Mouse (Mus musculus) midbrain, embryonic 16.5 days (tissue): ENCODE data around the gene Pola1. TPM values are rescaled to one million over a fixed set of nuclear protein-coding genes. Genes with fewer than 3 reads are reported as not detected.

Experiments
- ATAC-seq: fragments of 200-750 bp; cut with Nextera tagmentation; 2 replicates; pipeline ENCODE4 v1.8.0; 2017; ENCODE audit warnings: moderate TSS enrichment
- H3K27ac ChIP-seq: fragments of 300-500 bp; sonication (generic); 2 replicates; pipeline ENCODE4 v1.5.1; 2014; ENCODE audit warnings: mild to moderate bottlenecking, low read length, mixed read lengths
- H3K27me3 ChIP-seq: fragments of 300-500 bp; sonication (generic); 2 replicates; pipeline ENCODE4 v1.6.1; 2014; ENCODE audit warnings: low read depth, low read length, mixed read lengths; ENCODE audit not compliant: control insufficient read depth, insufficient read depth
- H3K36me3 ChIP-seq: fragments of 300-500 bp; sonication (generic); 2 replicates; pipeline ENCODE4 v1.6.1; 2014; ENCODE audit warnings: mild to moderate bottlenecking, low read length, moderate library complexity, mixed read lengths; ENCODE audit not compliant: control insufficient read depth, insufficient read depth
- H3K4me1 ChIP-seq: fragments of 300-500 bp; sonication (generic); 2 replicates; pipeline ENCODE4 v1.6.1; 2014; ENCODE audit warnings: mild to moderate bottlenecking, low read length, mixed read lengths; ENCODE audit not compliant: control insufficient read depth, insufficient read depth
- H3K4me2 ChIP-seq: fragments of 300-500 bp; sonication (generic); 2 replicates; pipeline ENCODE4 v1.6.1; 2014; ENCODE audit warnings: mild to moderate bottlenecking, low read length, mixed read lengths
- H3K4me3 ChIP-seq: fragments of 300-500 bp; sonication (generic); 2 replicates; pipeline ENCODE4 v1.5.1; 2014; ENCODE audit warnings: low read depth, mild to moderate bottlenecking, low read length, moderate library complexity, mixed read lengths
- H3K9ac ChIP-seq: fragments of 300-500 bp; sonication (generic); 2 replicates; pipeline ENCODE4 v1.6.1; 2014; ENCODE audit warnings: low read depth, low read length, mixed read lengths
- H3K9me3 ChIP-seq: fragments of 300-500 bp; sonication (generic); replicated peaks from 2 replicates; pipeline ENCODE4 v1.6.1; 2014; ENCODE audit warnings: mild to moderate bottlenecking, low read length, mixed read lengths; ENCODE audit not compliant: control insufficient read depth, poor library complexity, severe bottlenecking
- WGBS: fragments of 180-500 bp; shearing (Covaris S2); extraction: QIAGEN DNeasy Blood & Tissue Kit; methylation state at CpG from one replicate; pipeline ENCODE4 v1.1.7; 2014; 5-methylcytosine and 5-hydroxymethylcytosine counted together
- polyA plus RNA-seq: library from polyadenylated mRNA; unstranded; fragments of >200 nt; fragmentation: Nextera tagmentation; extraction: Ambion mirVana; gene quantifications from 2 replicates; pipeline ENCODE4 v1.2.1, GENCODE M21; 2015

Pola1 gene
- polyA plus RNA-seq, 1 experiment from 2014 or later = 4.5 TPM

DNA sequence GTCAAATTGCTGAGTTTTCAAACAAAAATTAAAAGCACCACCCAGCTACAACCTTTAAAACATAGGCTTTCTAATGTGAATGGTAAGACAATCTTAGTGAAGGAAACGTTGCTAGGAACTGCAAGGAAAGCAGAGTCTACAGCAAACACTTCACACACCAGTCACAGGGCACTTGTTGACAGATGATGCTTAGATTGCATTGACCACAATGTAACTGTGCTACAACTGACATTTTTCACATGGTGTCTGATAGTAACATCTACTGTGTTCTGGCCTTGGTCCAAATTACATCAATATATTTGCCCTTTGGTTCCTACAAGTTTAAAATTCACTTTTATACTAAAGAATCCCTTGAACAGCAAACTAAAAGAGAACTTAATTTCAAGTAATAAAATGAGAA, 258.5 kb downstream of the Pola1 start:
- no peak overlapping the region for H3K9ac ChIP-seq
- H3K4me3 ChIP-seq = no peak overlapping the region
- no peaks in the 10 kb centered on the region for H3K4me1 ChIP-seq
- H3K27ac ChIP-seq = no peak overlapping the region
- no peaks in the 10 kb centered on the region for H3K36me3 ChIP-seq
- H3K9me3 ChIP-seq = no peaks in the 10 kb centered on the region
- no peak overlapping the region for H3K4me2 ChIP-seq
- no peaks in the 10 kb centered on the region for H3K27me3 ChIP-seq
- ATAC-seq = no peak
- WGBS = 79% methylated on average over 1 of the region's 1 CpGs

DNA sequence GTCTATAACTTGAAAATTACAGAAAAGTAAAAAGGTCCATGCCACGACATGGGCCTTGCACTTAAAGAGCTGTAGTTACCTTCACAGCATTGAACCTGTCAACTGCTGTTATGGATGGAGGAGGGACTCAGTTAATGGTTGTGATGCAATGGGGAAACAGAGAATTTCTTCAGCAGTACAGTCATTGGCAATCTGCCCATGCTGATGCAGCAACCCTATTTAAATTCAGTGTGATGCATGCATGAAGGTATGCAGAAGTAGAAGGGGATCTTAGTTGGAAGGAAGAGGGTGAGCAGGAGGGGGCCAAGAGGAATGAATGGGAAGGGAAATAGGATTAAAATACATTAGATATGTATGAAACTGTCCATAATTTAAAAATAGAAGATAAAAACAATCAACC, 262.2 kb downstream of the Pola1 start:
- no peaks in the 10 kb centered on the region for H3K9me3 ChIP-seq
- H3K36me3 ChIP-seq = no peaks in the 10 kb centered on the region
- 88% methylated on average over 1 of the region's 1 CpGs for WGBS

DNA sequence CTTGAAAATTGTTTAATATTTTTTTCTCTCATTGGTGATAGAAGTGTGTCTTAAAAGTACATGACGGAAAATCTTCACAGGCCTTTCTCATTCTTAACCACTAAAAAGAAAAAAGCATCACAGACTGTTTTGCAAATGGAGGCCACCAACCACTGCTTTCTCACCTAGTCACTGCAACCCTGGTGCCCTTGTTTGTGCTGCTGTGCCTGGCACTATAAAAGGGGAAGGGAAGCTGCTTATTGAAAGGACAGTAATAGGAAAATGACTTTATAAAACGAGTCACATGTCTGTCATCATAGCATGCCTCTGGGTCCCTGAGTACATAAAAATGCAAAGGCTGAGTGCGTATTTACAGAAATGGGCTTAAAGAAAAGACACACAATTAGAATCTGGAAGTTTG, 263.7 kb downstream of the Pola1 start:
- Histone ChIP-seq H3K9me3 (no peaks in the 10 kb centered on the region), H3K4me3 (no peak overlapping the region), H3K36me3 (no peaks in the 10 kb centered on the region), H3K9ac (no peak overlapping the region), H3K4me2 (no peak overlapping the region), H3K4me1 (no peaks in the 10 kb centered on the region), H3K27me3 (no peaks in the 10 kb centered on the region), H3K27ac (no peak overlapping the region)
- 82% methylated on average over 3 of the region's 3 CpGs for WGBS
- ATAC-seq = no peak

More for the DNA sequence above, 262.2 kb downstream of the Pola1 start:
- Histone ChIP-seq H3K27ac (no peak overlapping the region), H3K4me3 (no peak overlapping the region), H3K9ac (no peak overlapping the region), H3K4me2 (no peak overlapping the region), H3K27me3 (no peaks in the 10 kb centered on the region), H3K4me1 (no peaks in the 10 kb centered on the region)
- ATAC-seq = no peak

DNA sequence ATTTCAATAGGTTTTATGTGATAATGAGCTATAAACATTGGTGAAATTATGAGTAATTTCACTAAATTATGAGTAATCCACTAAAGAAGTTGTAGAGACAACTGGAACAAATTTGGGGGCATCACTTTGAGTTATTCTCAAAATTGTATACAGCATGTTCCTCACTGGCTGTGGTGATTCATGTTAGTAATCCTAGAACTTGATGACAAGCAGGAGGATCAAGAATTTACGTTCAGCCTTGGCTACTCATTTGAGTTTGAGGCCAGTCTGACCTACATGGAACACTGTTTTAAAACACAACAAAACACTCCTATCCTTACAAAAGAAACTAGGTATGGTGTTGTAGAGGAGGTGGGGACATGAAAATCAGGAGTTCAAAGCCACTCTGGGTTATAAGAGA, 310.6 kb downstream of the Pola1 start:
- ATAC-seq = no peak
- H3K36me3 ChIP-seq = no peaks in the 10 kb centered on the region
- H3K27ac ChIP-seq = no peak overlapping the region
- H3K4me2 ChIP-seq = no peak overlapping the region
- no peaks in the 10 kb centered on the region for H3K9me3 ChIP-seq
- H3K27me3 ChIP-seq = no peaks in the 10 kb centered on the region
- no peak overlapping the region for H3K4me3 ChIP-seq
- 83% methylated on average over 1 of the region's 1 CpGs for WGBS
- no peaks in the 10 kb centered on the region for H3K4me1 ChIP-seq
- no peak overlapping the region for H3K9ac ChIP-seq

DNA sequence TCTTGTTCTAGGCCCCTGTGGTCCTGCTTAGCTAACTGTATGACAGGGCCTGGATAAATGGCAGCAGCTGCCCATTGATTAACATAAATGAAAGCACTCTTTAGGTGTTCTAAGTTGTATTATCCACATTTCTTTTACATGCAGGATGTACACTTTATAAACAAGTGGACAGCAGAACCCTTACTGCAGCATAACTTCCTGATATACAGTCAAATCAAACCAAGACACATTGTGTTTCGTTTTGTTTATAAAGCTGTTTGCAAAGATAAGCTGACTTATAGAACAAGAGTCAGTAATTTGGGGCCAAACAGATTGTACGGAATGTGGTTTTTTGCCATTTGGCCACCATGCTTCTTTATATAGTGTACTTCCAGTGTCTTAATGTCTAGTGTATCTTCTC, 312.0 kb downstream of the Pola1 start:
- H3K9me3 ChIP-seq = no peaks in the 10 kb centered on the region
- no peak overlapping the region for H3K4me2 ChIP-seq
- H3K36me3 ChIP-seq = no peaks in the 10 kb centered on the region
- 88% methylated on average over 2 of the region's 2 CpGs for WGBS
- H3K9ac ChIP-seq = no peak overlapping the region
- H3K27me3 ChIP-seq = no peaks in the 10 kb centered on the region
- no peaks in the 10 kb centered on the region for H3K4me1 ChIP-seq
- H3K27ac ChIP-seq = no peak overlapping the region
- no peak overlapping the region for H3K4me3 ChIP-seq
- ATAC-seq = no peak

DNA sequence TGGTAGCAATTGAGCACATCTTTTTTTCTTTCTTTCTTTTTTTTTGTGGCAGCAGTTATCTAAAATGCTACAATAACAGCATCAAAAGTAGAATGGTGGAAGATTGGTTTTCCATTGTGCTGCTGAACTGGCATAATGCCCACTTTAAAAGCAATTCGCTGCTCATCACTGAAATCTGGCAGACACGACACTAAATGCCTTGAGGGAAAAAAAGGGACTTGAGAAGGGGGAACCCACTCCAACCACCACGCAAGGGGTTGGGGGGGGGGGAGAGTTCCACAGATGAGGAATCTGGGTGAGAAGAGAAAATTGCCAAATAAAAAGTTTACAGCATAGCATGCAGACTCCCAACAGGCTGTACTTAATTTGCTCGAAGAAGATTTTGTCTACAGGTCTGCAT, 314.4 kb downstream of the Pola1 start:
- WGBS = 48% methylated on average over 4 of the region's 4 CpGs
- no peaks in the 10 kb centered on the region for H3K9me3 ChIP-seq
- no peak overlapping the region for H3K4me2 ChIP-seq
- H3K9ac ChIP-seq = no peak overlapping the region
- H3K27me3 ChIP-seq = no peaks in the 10 kb centered on the region
- no peaks in the 10 kb centered on the region for H3K4me1 ChIP-seq
- H3K27ac ChIP-seq = no peak overlapping the region
- ATAC-seq = no peak
- no peaks in the 10 kb centered on the region for H3K36me3 ChIP-seq
- no peak overlapping the region for H3K4me3 ChIP-seq

DNA sequence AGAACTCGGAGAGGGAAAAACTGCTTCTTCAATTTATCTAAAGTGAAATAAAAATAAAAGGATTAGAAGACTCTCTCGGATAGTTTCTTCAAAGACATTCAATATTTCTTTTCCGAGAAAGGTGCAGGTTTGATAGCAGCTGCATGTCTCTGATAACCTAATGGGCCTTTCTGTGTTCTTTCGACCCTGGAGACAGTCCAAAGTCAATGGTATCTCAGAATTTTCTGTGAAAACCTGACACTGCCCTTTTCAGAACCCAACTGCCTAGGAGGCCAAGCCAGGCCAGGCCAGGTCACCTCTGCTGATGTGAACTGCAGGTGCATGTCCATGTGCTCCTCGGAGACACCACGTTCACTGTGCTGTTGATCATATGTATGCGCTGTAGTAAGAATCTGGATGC, 326.2 kb downstream of the Pola1 start:
- no peaks in the 10 kb centered on the region; the same call in 1 of the 2 replicates for H3K4me1 ChIP-seq
- H3K4me2 ChIP-seq = no peak overlapping the region
- peaks cover 14% of the 10 kb centered on the region for H3K27me3 ChIP-seq
- no peak overlapping the region for H3K27ac ChIP-seq
- no peak overlapping the region for H3K9ac ChIP-seq
- WGBS = 89% methylated on average over 7 of the region's 7 CpGs
- H3K9me3 ChIP-seq = no peaks in the 10 kb centered on the region
- H3K36me3 ChIP-seq = no peaks in the 10 kb centered on the region
- no peak for ATAC-seq
- no peak overlapping the region for H3K4me3 ChIP-seq

DNA sequence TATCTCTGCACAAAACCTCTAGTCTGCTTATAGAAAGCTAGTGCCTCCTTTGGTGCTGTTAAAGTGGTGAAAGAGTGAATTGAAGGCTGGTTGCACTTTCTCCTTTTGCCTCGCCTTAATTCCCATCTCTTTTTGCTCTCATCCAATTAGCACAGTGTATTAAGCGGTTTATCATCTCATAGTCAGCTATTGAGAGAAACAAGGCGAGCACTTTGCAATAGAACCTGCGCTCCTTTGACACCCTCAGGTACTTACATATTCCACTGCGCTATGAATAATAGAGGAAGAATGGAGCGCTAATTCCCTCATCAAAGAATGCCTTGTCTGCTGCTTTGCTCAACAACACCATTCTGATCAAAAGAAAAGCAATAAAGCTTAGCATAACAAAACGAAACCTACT, 330.2 kb downstream of the Pola1 start:
- Histone ChIP-seq H3K36me3 (no peaks in the 10 kb centered on the region), H3K4me1 (no peaks in the 10 kb centered on the region; the same call in 1 of the 2 replicates), H3K4me3 (no peak overlapping the region), H3K9me3 (no peaks in the 10 kb centered on the region), H3K27me3 (peaks cover 25% of the 10 kb centered on the region), H3K9ac (no peak overlapping the region), H3K4me2 (no peak overlapping the region), H3K27ac (no peak overlapping the region)
- no peak for ATAC-seq
- whole genome bisulfite sequencing = 14% methylated on average over 7 of the region's 7 CpGs

DNA sequence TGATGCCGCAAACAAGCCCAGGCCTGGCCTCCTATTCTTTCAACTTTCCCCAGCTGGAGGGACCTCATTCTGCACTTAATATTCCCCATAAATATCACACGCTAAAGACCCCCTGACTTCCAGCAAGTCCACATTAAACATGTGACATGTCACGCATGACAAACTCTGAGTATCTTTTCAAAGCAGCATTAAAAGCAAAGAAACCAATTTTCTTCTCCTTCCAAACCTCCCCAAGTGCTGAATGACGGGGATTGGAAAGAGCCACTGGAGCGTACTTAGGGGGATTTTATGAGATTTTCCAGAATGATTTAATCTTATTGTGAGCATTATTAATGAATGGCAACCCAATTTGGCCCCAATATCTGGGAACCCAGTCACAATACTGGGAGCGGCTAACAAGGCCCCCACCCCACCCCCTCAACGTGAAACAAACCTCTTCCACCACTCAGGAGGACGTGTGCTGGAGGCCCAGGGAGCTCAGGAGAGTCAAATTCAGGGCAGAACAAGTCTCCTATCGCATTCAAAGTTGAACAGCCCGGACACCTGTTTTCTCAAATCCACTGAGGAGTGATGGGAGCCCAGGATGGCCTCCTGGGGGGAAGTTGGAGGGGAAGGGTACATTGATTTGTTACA, 331.7 kb downstream of the Pola1 start:
- H3K9me3 ChIP-seq = no peaks in the 10 kb centered on the region
- no peak overlapping the region for H3K4me2 ChIP-seq
- ATAC-seq = no peak
- WGBS = 22% methylated on average over 10 of the region's 10 CpGs
- peaks cover 26% of the 10 kb centered on the region for H3K27me3 ChIP-seq
- H3K36me3 ChIP-seq = no peaks in the 10 kb centered on the region
- no peak overlapping the region for H3K9ac ChIP-seq
- no peak overlapping the region for H3K27ac ChIP-seq
- no peak overlapping the region for H3K4me3 ChIP-seq
- H3K4me1 ChIP-seq = no peaks in the 10 kb centered on the region; the same call in 1 of the 2 replicates
